Mouse (Mus musculus) MEL (cell line): ENCODE results near the gene Rps15.

Experiments
- CTCF ChIP-seq, 3 experiments: IDR thresholded peaks in 2 of 3; conservative IDR thresholded peaks in 1 of 3; 2 replicates each; pipeline ENCODE4 v1.5.1; 2011 to 2012; ENCODE audit warnings: low read length in 3 of 3, low read depth in 2 of 3, mild to moderate bottlenecking in 2 of 3, improper control_type of control experiment in 1 of 3, inconsistent platforms in 1 of 3, mixed read lengths in 1 of 3, moderate library complexity in 1 of 3; ENCODE audit not compliant: control insufficient read depth in 1 of 3, insufficient read depth in 1 of 3, poor library complexity in 1 of 3, severe bottlenecking in 1 of 3
- GATA1 ChIP-seq: IDR thresholded peaks from 2 replicates; pipeline ENCODE4 v1.6.1; 2011; ENCODE audit warnings: low read depth, low read length, improper control_type of control experiment
- KAT2A ChIP-seq: conservative IDR thresholded peaks from 2 replicates; pipeline ENCODE4 v1.6.1; 2012; ENCODE audit warnings: low read depth, low read length, improper control_type of control experiment, inconsistent platforms
- MAFK ChIP-seq: IDR thresholded peaks from 2 replicates; pipeline ENCODE4 v1.6.1; 2011; ENCODE audit warnings: low read depth, mild to moderate bottlenecking, low read length, improper control_type of control experiment, borderline replicate concordance
- MAX ChIP-seq: IDR thresholded peaks from 2 replicates; pipeline ENCODE4 v1.6.1; 2011; ENCODE audit warnings: low read length, improper control_type of control experiment
- MEF2A ChIP-seq: IDR thresholded peaks from 2 replicates; pipeline ENCODE4 v1.6.1; 2014; ENCODE audit warnings: low read depth, mild to moderate bottlenecking, inconsistent platforms, low read length, improper control_type of control experiment; ENCODE audit not compliant: poor library complexity, insufficient replicate concordance, severe bottlenecking; ENCODE audit errors: extremely low read depth
- MYB ChIP-seq: IDR thresholded peaks from 2 replicates; pipeline ENCODE4 v1.6.1; 2011; ENCODE audit warnings: mild to moderate bottlenecking, low read depth, low read length, improper control_type of control experiment
- NRF1 ChIP-seq: IDR thresholded peaks from 2 replicates; pipeline ENCODE4 v1.6.1; 2014; ENCODE audit warnings: low read depth, mild to moderate bottlenecking, inconsistent platforms, low read length, improper control_type of control experiment, moderate library complexity; ENCODE audit not compliant: poor library complexity, insufficient read depth, severe bottlenecking
- RCOR1 ChIP-seq: IDR thresholded peaks from 2 replicates; pipeline ENCODE4 v1.6.1; 2012; ENCODE audit warnings: low read depth, mild to moderate bottlenecking, inconsistent platforms, low read length, improper control_type of control experiment

DNA sequence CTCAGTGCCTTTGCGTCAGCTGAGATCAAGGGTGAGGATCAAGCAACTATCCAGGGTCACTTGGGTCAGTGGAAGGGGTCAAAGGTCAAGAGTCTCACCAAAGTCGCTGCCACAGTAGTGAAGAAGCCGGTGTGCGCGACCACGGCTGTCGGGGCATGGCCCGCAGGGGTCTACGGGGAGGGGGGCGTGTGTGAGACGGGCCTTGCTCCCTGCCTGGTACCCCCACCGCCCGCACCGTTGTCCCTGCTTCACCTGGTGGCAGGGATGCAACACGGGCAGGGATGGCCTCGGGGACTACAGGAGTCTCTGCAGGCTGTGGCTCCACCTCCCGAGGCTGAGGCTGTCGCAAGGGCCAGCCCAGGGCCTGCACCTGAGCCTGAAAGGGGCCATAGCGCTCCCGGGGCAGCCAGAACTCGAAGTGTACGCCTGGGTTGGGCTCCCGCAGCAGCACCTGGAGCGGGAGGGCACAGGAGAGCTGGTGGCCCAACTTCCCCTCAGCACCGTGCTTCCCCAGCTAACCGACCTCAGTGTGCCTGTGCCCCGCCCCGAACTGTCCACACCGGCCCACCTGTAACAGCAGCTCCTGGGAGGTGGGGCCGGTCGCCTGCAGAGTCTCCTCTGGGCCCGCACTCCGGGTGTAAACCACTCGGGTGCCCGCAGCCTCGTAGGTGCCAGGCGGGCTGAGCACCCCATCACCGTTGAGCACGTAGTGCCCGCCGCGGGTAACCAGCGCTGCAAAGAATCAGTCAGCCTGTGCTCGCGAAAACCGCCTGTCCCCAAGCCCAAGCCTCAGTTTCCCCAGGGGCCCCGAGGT lies 49.4 kb downstream of the Rps15 start:
- TF ChIP-seq GATA1 (no peak), CTCF (IDR thresholded peaks at IDR 0.05 in 2 of 3, conservative IDR thresholded peaks at IDR 0.05 in 1 of 3; ENCODE audit: control insufficient read depth in 1 of 3, insufficient read depth in 1 of 3, low read depth in 2 of 3, low read length in 3 of 3, poor library complexity in 1 of 3, severe bottlenecking in 1 of 3) (no peak), MEF2A (no peak), MAFK (no peak), KAT2A (no peak), MAX (no peak), MYB (no peak), RCOR1 (no peak), NRF1 (no peak)
